Mouse (Mus musculus): ENCODE results near the gene Vmn1r81. TPM values are rescaled to one million over a fixed set of nuclear protein-coding genes. Genes with fewer than 3 reads are reported as not detected.

Vmn1r81 gene
- polyA plus RNA-seq (2014; fragmentation: Nextera tagmentation; extraction: Ambion mirVana): not detected in 2 replicates

DNA sequence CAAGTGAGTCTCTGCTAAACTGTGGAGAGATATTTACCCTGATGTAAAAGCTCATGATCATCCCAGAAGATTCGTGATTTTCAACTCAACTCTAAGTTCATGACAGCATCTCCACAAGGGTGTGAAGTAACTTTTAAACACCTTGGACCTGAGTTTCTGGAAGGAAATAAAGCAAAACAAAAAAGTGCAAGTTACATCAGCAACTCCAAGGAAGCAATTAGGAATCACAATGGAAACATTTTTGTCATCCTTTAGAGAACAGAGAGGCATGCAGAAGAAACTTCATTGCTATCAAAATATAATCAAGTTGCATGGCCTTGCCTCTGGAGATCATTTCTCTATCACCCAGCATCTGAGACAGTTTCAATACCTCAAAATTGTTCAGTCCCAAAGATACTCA lies at the start of gene Vmn1r81:
TSS of gene Vmn1r81 (minus strand) at position 101 of the 400 bp plus-strand sequence.
- no peak within 1 kb of the TSS for H3K4me3 ChIP-seq (ENCODE audit: low read depth, low read length)

DNA sequence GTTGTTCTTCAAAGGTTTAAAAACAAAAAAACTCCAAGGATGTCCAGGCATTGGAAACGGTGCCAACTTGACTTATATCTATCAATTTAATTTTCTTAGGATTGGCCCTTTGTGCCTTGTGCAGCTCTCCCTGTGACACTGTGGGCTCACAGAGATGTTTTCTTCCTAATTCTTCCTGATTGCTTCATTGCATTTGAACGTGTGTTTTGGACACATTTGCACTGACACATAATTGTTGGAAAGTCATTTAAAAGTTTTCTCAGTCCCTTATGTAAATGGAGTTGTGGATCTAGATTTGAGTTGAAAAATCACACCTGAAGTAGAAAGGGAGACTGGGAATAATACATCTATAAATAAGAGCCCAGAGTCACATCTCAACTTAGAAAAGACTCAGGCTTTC lies 32.1 kb upstream of the Vmn1r81 start, which contains the start of gene Vmn1r82:
TSS of gene Vmn1r82 (plus strand) at position 301 of the 400 bp plus-strand sequence.
- 54% methylated on average over 2 of the region's 2 CpGs for WGBS
- no peak for DNase-seq (ENCODE audit: low spot score)
- H3K9ac ChIP-seq (ENCODE audit: low read depth, low read length): no peak within 1 kb of the TSS
- H3K4me3 ChIP-seq (ENCODE audit: low read depth, low read length): no peak within 1 kb of the TSS
- no peaks in the 10 kb centered on the region for H3K4me1 ChIP-seq (ENCODE audit: control insufficient read depth, insufficient read depth, low read length)
- no peaks in the 10 kb centered on the region for H3K36me3 ChIP-seq (ENCODE audit: control insufficient read depth, insufficient read depth, low read length)
- ATAC-seq (ENCODE audit: low read depth): no peak
- 0 out of 2 replicates have a peak, but pooled peaks cover 6% of the 10 kb centered on the region for H3K9me3 ChIP-seq (ENCODE audit: control insufficient read depth, low read length)
- no peak within 1 kb of the TSS for H3K27ac ChIP-seq (replicated peaks; ENCODE audit: low read depth, low read length)
- no peaks in the 10 kb centered on the region for H3K27me3 ChIP-seq (replicated peaks; ENCODE audit: control insufficient read depth, insufficient read depth, low read length)
- H3K4me2 ChIP-seq (ENCODE audit: low read depth, low read length): no peak within 1 kb of the TSS

More for the DNA sequence above, at the start of gene Vmn1r81:
- no peak within 1 kb of the TSS for H3K9ac ChIP-seq (ENCODE audit: low read depth, low read length)
- H3K4me1 ChIP-seq (ENCODE audit: control insufficient read depth, insufficient read depth, low read length): no peaks in the 10 kb centered on the region
- no peak for DNase-seq (ENCODE audit: low spot score)
- no peaks in the 10 kb centered on the region for H3K27me3 ChIP-seq (replicated peaks; ENCODE audit: control insufficient read depth, insufficient read depth, low read length)
- no peak for ATAC-seq (ENCODE audit: low read depth)
- H3K36me3 ChIP-seq (ENCODE audit: control insufficient read depth, insufficient read depth, low read length): no peaks in the 10 kb centered on the region
- H3K27ac ChIP-seq (replicated peaks; ENCODE audit: low read depth, low read length): no peak within 1 kb of the TSS
- 0 out of 2 replicates have a peak, but pooled peaks cover 10% of the 10 kb centered on the region for H3K9me3 ChIP-seq (ENCODE audit: control insufficient read depth, low read length)
- WGBS: 65% methylated on average over 1 of the region's 1 CpGs
- H3K4me2 ChIP-seq (ENCODE audit: low read depth, low read length): no peak within 1 kb of the TSS

DNA sequence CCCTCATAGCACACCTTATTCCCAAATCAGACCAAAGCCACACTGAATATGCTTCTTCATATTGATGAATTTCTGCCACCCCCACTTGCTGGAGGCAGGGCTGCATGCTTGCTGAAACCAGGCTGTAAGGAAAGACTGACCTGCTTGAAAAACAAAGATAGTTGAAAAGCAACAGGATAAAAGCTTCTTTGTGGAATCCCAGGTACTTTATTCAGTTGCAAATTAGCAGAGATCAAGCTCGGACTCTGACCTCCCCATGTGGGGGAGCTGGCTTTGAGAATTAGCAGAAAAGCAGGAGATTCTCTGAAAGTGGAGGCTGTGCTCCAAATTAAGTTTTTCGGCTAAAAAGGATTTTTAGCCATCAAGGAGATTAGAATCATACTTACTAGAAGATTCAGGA lies 63.9 kb downstream of the Vmn1r81 start:
- Histone ChIP-seq H3K9me3 (ENCODE audit: control insufficient read depth, low read length) (peaks cover 11% of the 10 kb centered on the region; the same call in 1 of the 2 replicates), H3K36me3 (ENCODE audit: control insufficient read depth, insufficient read depth, low read length) (no peaks in the 10 kb centered on the region), H3K9ac (ENCODE audit: low read depth, low read length) (no peak overlapping the region), H3K4me2 (ENCODE audit: low read depth, low read length) (no peak overlapping the region), H3K27ac (replicated peaks; ENCODE audit: low read depth, low read length) (no peak overlapping the region), H3K27me3 (replicated peaks; ENCODE audit: control insufficient read depth, insufficient read depth, low read length) (no peaks in the 10 kb centered on the region), H3K4me1 (ENCODE audit: control insufficient read depth, insufficient read depth, low read length) (no peaks in the 10 kb centered on the region), H3K4me3 (ENCODE audit: low read depth, low read length) (no peak overlapping the region)
- DNase-seq (ENCODE audit: low spot score) (no peak), ATAC-seq (ENCODE audit: low read depth) (no peak)
- 65% methylated on average over 2 of the region's 2 CpGs for WGBS

Other genes with a start within 250 kb of the Vmn1r81 start
- not detected in 2 replicates for gene Vmn1r77, start 231.5 kb downstream of the Vmn1r81 start, polyA plus RNA-seq (2014; fragmentation: Nextera tagmentation; extraction: Ambion mirVana)
- gene Vmn1r78, start 118.0 kb downstream of the Vmn1r81 start, polyA plus RNA-seq (2014; fragmentation: Nextera tagmentation; extraction: Ambion mirVana): not detected in 2 replicates
- gene Vmn1r79, start 97.0 kb downstream of the Vmn1r81 start, polyA plus RNA-seq (2014; fragmentation: Nextera tagmentation; extraction: Ambion mirVana): not detected in 2 replicates
- gene Vmn1r80, start 79.0 kb downstream of the Vmn1r81 start, polyA plus RNA-seq (2014; fragmentation: Nextera tagmentation; extraction: Ambion mirVana): not detected in 2 replicates
- 0.04 TPM in 1 of 2 replicates, not detected in the other for gene Vmn1r82, start 32.2 kb upstream of the Vmn1r81 start, polyA plus RNA-seq (2014; fragmentation: Nextera tagmentation; extraction: Ambion mirVana)
- not detected in 2 replicates for gene Vmn1r83, start 61.2 kb upstream of the Vmn1r81 start, polyA plus RNA-seq (2014; fragmentation: Nextera tagmentation; extraction: Ambion mirVana)
- not detected in 2 replicates for gene Vmn1r84, start 101.0 kb upstream of the Vmn1r81 start, polyA plus RNA-seq (2014; fragmentation: Nextera tagmentation; extraction: Ambion mirVana)
- gene Zfp551, start 154.5 kb upstream of the Vmn1r81 start, polyA plus RNA-seq (2014; fragmentation: Nextera tagmentation; extraction: Ambion mirVana): 4.2 and 5.1 TPM in 2 replicates
- 21.8 and 22.3 TPM in 2 replicates for gene Zfp606, start 210.0 kb upstream of the Vmn1r81 start, polyA plus RNA-seq (2014; fragmentation: Nextera tagmentation; extraction: Ambion mirVana)
- gene 2900092C05Rik, start 244.2 kb upstream of the Vmn1r81 start, polyA plus RNA-seq (2014; fragmentation: Nextera tagmentation; extraction: Ambion mirVana): not detected in 2 replicates